Mouse (Mus musculus) bone marrow, adult 2 months (tissue): ENCODE results near the gene Thra. TPM values are rescaled to one million over a fixed set of nuclear protein-coding genes. Genes with fewer than 3 reads are reported as not detected.
A peak's percentile ranks its signal among the peaks of the same experiment; 100 is the strongest.

Experiments used
- H3K27ac ChIP-seq: fragments of 200-500 bp; 2 replicates; pipeline ENCODE4 v1.5.1; 2012; ENCODE audit warnings: low read depth, mild to moderate bottlenecking, control low read depth, inconsistent platforms, low read length; ENCODE audit not compliant: control insufficient read depth, poor library complexity, insufficient read depth
- H3K4me1 ChIP-seq: fragments of 200-500 bp; 2 replicates; pipeline ENCODE4 v1.6.1; 2011; ENCODE audit warnings: low read length; ENCODE audit not compliant: control insufficient read depth, insufficient read depth
- H3K4me3 ChIP-seq: fragments of 200-500 bp; replicated peaks from 2 replicates; pipeline ENCODE3; 2011; ENCODE audit warnings: mild to moderate bottlenecking, low read depth, low read length, control low read depth; ENCODE audit not compliant: control insufficient read depth
- CTCF ChIP-seq: fragments of 200-500 bp; IDR thresholded peaks from 2 replicates; pipeline ENCODE4 v1.5.1; 2011; ENCODE audit warnings: low read length, control low read depth; ENCODE audit not compliant: control insufficient read depth, insufficient read depth
- POLR2A ChIP-seq: fragments of 200-500 bp; IDR thresholded peaks from 2 replicates; pipeline ENCODE4 v1.6.1; 2011; ENCODE audit warnings: low read depth, mild to moderate bottlenecking, control low read depth, low read length, borderline replicate concordance; ENCODE audit not compliant: control insufficient read depth
- WGBS: fragments of 180-500 bp; shearing (Covaris S2); methylation state at CpG from one replicate; pipeline ENCODE4 v1.1.7; 2018; 5-methylcytosine and 5-hydroxymethylcytosine counted together
- polyA plus RNA-seq: library from polyadenylated mRNA; stranded (reverse); fragments of >200 nt; gene quantifications from 2 replicates; pipeline ENCODE4 v1.2.4, GENCODE M21; 2011; ENCODE audit warnings: low replicate concordance; ENCODE audit not compliant: missing spikeins, insufficient read depth, insufficient read length

Thra gene
- polyA plus RNA-seq, 1 experiment, result 35.4 TPM

GRCm38 (mm10) chr11:98740026-98740392, 429 bp upstream of the Thra start:
- peaks cover 5% of the 10 kb centered on the region for H3K4me1 ChIP-seq
- 0 out of 2 replicates have a peak overlapping the region, but pooled peaks have one; percentile 2 for H3K27ac ChIP-seq
- peak overlapping the region; percentile 14 for H3K4me3 ChIP-seq
- TF ChIP-seq CTCF (no peak), POLR2A (no peak)
- WGBS, result 27% methylated on average over 8 of the region's 8 CpGs

- TF ChIP-seq CTCF (no peak), POLR2A (no peak)
- 1% methylated on average over 17 of the region's 17 CpGs for whole genome bisulfite sequencing
- H3K4me3 ChIP-seq, result peak overlapping the region; percentile 59
- H3K4me1 ChIP-seq, result peaks cover 5% of the 10 kb centered on the region
- no peak overlapping the region for H3K27ac ChIP-seq
These were observed 698 bp downstream of the Thra start for GRCm38 (mm10) chr11:98741051-98741620.

DNA sequence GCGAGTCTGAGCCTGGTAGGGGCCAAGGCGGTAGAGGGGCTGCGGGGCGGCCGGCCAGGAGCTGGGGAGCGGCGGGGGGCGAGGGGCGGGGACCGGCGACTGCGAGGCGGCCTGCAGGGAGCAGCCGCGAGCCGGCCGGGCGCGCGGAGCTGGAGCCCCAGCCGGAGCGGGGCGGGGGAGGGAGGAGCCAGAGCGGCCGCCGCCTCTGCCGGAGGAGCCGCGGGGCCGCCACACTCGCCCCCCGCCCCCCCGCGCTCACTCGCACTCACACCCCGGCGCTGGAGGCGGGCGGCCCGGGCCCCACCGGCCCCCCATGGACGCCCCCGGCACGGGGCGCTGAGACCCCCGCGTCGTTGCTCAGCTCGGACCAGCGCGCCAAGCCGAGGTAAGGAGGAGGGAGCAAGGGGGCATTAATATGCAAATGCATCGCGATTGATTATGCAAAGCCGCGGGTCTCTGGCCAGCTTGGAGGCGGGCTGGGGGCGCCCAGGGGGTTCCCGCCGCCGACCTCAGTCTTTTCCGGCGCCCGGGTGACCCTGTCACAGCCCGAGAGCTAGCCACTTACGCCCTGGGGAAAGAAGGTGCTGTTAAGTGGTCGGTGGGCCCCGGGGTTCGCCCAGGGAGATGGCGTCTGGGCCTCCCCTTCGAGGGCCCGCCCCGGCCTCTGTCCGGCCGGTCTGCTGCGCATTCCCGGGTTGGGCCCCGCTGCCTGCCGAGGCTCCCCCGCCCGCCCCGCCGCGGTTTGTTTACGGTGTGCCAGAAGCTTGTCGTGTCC, 1.4 kb downstream of the Thra start:
- peak overlapping the region; percentile 73 for H3K27ac ChIP-seq
- H3K4me1 ChIP-seq, result peaks cover 5% of the 10 kb centered on the region
- WGBS, result under 1% methylated on average over 80 of the region's 86 CpGs
- TF ChIP-seq CTCF (no peak), POLR2A (no peak)
- H3K4me3 ChIP-seq, result peak overlapping the region; percentile 91

DNA sequence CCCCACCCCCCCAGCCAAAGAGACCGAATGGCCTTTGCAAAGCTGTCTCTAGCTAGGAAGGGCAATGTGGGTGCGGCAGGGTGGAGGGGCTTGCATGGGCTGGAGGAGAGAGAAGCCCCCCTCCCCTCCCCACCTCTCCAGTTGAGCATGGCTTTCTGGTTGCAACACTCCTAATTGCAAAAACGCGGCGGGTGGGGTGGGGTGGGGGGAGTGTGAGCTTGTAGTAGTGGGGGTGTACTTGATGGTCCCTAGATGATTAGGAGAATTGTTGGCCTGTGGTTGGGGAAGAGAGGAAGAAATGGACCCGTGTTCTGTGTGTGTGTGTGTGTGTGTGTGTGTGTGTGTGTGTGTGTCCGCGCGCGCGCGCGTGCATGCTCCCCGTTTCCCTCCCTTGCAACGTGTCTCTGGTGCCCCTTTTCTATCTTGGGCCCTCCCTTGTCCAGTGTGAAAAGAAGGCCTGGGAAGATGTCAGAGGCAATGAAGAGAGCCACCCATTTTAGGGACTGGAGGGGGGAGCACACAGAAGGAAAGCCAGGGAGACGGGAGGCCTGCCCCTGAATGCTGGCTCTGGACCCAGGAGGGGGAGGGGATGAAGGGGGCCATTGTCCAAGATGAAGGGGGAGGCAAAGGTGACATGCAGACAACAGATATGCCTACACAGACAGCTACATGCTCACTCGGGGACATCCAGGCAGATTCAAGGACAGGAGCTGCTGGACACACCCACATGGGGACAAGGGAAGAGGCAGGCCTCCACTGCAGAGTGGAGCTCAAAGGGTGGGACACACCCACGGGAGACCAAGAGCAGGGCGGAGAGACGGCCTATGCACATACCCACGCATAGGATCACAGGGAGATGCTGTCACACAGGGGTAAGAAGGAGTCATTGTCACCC, 2.2 kb downstream of the Thra start:
- H3K4me1 ChIP-seq, result peaks cover 8% of the 10 kb centered on the region
- H3K4me3 ChIP-seq, result peak overlapping the region; percentile 91
- no peak overlapping the region for H3K27ac ChIP-seq
- WGBS, result 5% methylated on average over 21 of the region's 21 CpGs
- no peak for TF ChIP-seq POLR2A
- TF ChIP-seq CTCF, result no peak

DNA sequence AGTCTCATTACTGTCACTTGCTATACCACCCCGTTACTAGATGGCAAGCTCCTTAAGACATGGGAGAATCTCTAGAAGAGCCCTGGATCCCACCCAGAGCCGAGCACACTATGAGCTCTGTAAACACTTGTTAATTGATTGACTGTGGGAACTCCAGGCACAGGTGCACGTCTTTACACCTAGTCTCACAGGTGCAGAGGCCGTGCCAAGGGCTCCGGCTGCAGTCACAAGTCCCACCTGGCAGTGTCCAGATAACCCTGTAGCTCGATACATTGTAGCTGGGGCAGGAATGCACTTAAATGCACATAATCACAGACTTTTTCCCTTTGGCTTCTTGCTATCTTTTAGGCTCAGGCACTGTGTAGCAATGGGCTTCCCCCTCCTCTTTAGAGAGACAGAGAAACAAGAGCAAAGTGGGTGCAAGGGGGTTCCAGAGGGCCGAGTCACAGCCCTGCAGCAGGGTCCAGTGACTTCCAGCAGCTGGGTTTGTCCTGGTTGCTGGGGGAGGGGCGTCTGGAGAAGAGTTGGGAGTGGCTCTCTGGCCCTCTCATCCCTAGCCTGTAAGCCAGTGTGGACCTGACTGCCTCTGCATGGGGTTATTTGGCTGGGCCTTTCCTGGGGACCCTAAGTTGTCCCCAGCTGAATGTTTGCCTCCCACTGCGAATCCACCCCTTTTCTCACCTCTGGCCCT, 3.4 kb downstream of the Thra start:
- Histone ChIP-seq H3K27ac (no peak overlapping the region), H3K4me1 (peaks cover 8% of the 10 kb centered on the region), H3K4me3 (no peak overlapping the region)
- WGBS, result 52% methylated on average over 9 of the region's 9 CpGs
- no peak for TF ChIP-seq CTCF
- TF ChIP-seq POLR2A, result no peak

GRCm38 (mm10) chr11:98744456-98745019, 4.1 kb downstream of the Thra start:
- Histone ChIP-seq H3K27ac (no peak overlapping the region), H3K4me3 (no peak overlapping the region), H3K4me1 (peaks cover 8% of the 10 kb centered on the region)
- TF ChIP-seq CTCF (no peak), POLR2A (no peak)
- WGBS, result 71% methylated on average over 7 of the region's 7 CpGs

GRCm38 (mm10) chr11:98745932-98746853, 5.8 kb downstream of the Thra start:
- Histone ChIP-seq H3K4me1 (peaks cover 10% of the 10 kb centered on the region), H3K27ac (no peak overlapping the region), H3K4me3 (no peak overlapping the region)
- TF ChIP-seq CTCF, result no peak
- no peak for TF ChIP-seq POLR2A
- WGBS, result 60% methylated on average over 12 of the region's 12 CpGs
